Mouse (Mus musculus) hindbrain, embryonic 11.5 days (tissue): Measurements from ENCODE around the gene Gadd45b. TPM values are rescaled to one million over a fixed set of nuclear protein-coding genes. Genes with fewer than 3 reads are reported as not detected.

Experiments
- ATAC-seq: fragments of 200-750 bp; cut with Nextera tagmentation; 2 replicates; pipeline ENCODE4 v1.8.0; 2017; ENCODE audit warnings: mild to moderate bottlenecking, moderate TSS enrichment, moderate library complexity; ENCODE audit not compliant: low FRiP score
- DNase-seq: peaks from one replicate; pipeline ENCODE4 v3.0.0-alpha.2; 2015; ENCODE audit warnings: low spot score
- H3K27ac ChIP-seq: fragments of 300-500 bp; sonication (generic); 2 replicates; pipeline ENCODE4 v1.5.1; 2014; ENCODE audit warnings: mild to moderate bottlenecking, low read depth, low read length
- H3K27me3 ChIP-seq: fragments of 300-500 bp; sonication (generic); 2 replicates; pipeline ENCODE4 v1.6.1; 2014; ENCODE audit warnings: mild to moderate bottlenecking, low read length, moderate library complexity, mixed read lengths; ENCODE audit not compliant: control insufficient read depth, insufficient read depth
- H3K36me3 ChIP-seq: fragments of 300-500 bp; sonication (generic); 2 replicates; pipeline ENCODE4 v1.6.1; 2014; ENCODE audit warnings: mild to moderate bottlenecking, low read length, moderate library complexity, mixed read lengths; ENCODE audit not compliant: control insufficient read depth, insufficient read depth
- H3K4me1 ChIP-seq: fragments of 300-500 bp; sonication (generic); replicated peaks from 2 replicates; pipeline ENCODE4 v1.6.1; 2014; ENCODE audit warnings: low read length, mixed read lengths; ENCODE audit not compliant: control insufficient read depth, insufficient read depth
- H3K4me2 ChIP-seq: fragments of 300-500 bp; sonication (generic); replicated peaks from 2 replicates; pipeline ENCODE4 v1.6.1; 2014; ENCODE audit warnings: mild to moderate bottlenecking, low read depth, low read length
- H3K4me3 ChIP-seq: fragments of 300-500 bp; sonication (generic); 2 replicates; pipeline ENCODE4 v1.5.1; 2014; ENCODE audit warnings: low read depth, low read length
- H3K9ac ChIP-seq: fragments of 300-500 bp; sonication (generic); 2 replicates; pipeline ENCODE4 v1.6.1; 2014; ENCODE audit warnings: low read depth, low read length
- H3K9me3 ChIP-seq: fragments of 300-500 bp; sonication (generic); 2 replicates; pipeline ENCODE4 v1.6.1; 2016; ENCODE audit warnings: low read length; ENCODE audit not compliant: control insufficient read depth
- WGBS: fragments of 180-500 bp; shearing (Covaris S2); extraction: QIAGEN DNeasy Blood & Tissue Kit; methylation state at CpG from one replicate; pipeline ENCODE4 v1.1.7; 2014; 5-methylcytosine and 5-hydroxymethylcytosine counted together
- polyA plus RNA-seq: library from polyadenylated mRNA; unstranded; fragments of >200 nt; fragmentation: Nextera tagmentation; extraction: Ambion mirVana; gene quantifications from 2 replicates; pipeline ENCODE4 v1.2.1, GENCODE M21; 2014

The Gadd45b gene
- polyA plus RNA-seq, 1 experiment from 2014 or later = 13.8 TPM

- Histone ChIP-seq H3K4me1 (peaks cover 7% of the 10 kb centered on the region), H3K4me2 (no peak overlapping the region), H3K9me3 (no peaks in the 10 kb centered on the region), H3K27ac (no peak overlapping the region), H3K4me3 (no peak overlapping the region), H3K36me3 (0 out of 2 replicates have a peak, but pooled peaks cover 20% of the 10 kb centered on the region), H3K9ac (no peak overlapping the region), H3K27me3 (no peaks in the 10 kb centered on the region)
- 84% methylated on average over 28 of the region's 28 CpGs for WGBS
- DNase-seq (no peak), ATAC-seq (no peak)
Measured at GRCm38 (mm10) chr10:80904004-80904693, 25.7 kb upstream of the Gadd45b start.

GRCm38 (mm10) chr10:80904709-80905108 lies 25.2 kb upstream of the Gadd45b start:
- Histone ChIP-seq H3K4me3 (no peak overlapping the region), H3K36me3 (peaks cover 22% of the 10 kb centered on the region; the same call in 1 of the 2 replicates), H3K9ac (no peak overlapping the region), H3K9me3 (no peaks in the 10 kb centered on the region), H3K27ac (no peak overlapping the region), H3K4me1 (peaks cover 3% of the 10 kb centered on the region), H3K27me3 (no peaks in the 10 kb centered on the region), H3K4me2 (no peak overlapping the region)
- ATAC-seq = no peak
- no peak for DNase-seq
- WGBS = 94% methylated on average over 11 of the region's 11 CpGs

DNA sequence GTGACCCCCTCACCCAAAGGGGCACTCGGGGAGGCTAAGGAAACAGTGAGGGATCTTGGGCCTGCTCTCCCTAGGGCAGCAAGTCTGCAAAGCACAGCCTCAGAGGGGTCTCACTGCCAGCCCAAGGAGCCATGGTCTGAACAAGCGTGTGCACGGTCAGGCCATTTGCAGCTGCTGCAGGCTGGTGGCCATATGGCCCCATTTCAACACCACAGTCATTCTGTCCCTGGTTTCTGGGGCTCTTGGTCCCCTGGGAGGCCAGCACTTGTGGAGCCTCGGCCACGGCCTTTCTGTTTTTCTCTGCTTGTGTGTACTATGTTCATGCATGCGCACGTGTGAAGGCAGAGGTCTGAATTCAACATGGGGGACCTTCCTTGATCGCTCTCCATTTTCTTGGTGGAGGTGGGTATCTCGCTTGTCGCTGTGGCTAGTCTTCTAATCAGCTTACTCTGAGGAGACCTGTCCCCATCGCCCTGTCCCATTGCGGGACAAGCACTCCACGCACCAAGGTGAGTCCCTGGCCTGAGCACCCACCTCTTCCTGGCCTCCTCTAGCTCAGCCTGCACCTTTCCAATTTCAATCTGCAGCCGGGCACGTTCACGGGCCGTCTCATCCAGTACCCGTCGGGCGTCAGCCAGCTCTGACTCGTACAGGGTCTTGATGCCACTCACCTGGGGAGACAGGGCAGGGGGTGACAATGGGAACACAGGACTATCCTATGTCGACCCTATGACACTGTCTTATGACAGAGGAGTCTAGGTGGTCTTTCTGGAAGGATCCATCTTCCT lies 20.3 kb upstream of the Gadd45b start:
- Histone ChIP-seq H3K36me3 (peaks cover 15% of the 10 kb centered on the region), H3K9ac (no peak overlapping the region), H3K4me2 (no peak overlapping the region), H3K27me3 (no peaks in the 10 kb centered on the region), H3K4me3 (no peak overlapping the region), H3K4me1 (no peaks in the 10 kb centered on the region), H3K27ac (no peak overlapping the region), H3K9me3 (no peaks in the 10 kb centered on the region)
- DNase-seq (no peak), ATAC-seq (no peak)
- WGBS = 95% methylated on average over 22 of the region's 22 CpGs

- ATAC-seq = no peak
- H3K9ac ChIP-seq = no peak overlapping the region
- H3K27ac ChIP-seq = no peak overlapping the region
- H3K27me3 ChIP-seq = no peaks in the 10 kb centered on the region
- H3K9me3 ChIP-seq = no peaks in the 10 kb centered on the region
- DNase-seq = no peak
- H3K4me1 ChIP-seq = no peaks in the 10 kb centered on the region
- H3K36me3 ChIP-seq = peaks cover 11% of the 10 kb centered on the region
- 89% methylated on average over 4 of the region's 4 CpGs for WGBS
- H3K4me2 ChIP-seq = no peak overlapping the region
- no peak overlapping the region for H3K4me3 ChIP-seq
Measured at GRCm38 (mm10) chr10:80911354-80911753, 18.5 kb upstream of the Gadd45b start.

DNA sequence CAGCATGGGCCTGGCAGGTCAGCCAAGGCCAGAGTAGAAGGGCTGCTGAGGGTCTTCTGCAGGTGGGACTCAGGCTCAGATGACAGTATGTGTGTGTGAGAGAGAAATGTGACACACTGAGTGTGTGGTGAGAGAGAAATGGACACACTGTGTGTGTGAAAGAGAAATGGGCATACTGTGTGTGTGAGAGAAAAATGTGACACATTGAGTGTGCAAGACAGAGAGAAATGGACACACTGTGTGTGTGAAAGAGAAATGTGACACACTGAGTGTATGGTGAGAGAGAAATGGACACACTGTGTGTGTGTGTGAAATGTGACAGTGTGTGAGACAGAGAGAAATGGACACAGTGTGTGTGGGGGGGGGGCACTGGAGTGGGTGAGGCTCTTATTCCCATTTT lies 18.0 kb upstream of the Gadd45b start:
- no peak overlapping the region for H3K4me3 ChIP-seq
- no peaks in the 10 kb centered on the region for H3K27me3 ChIP-seq
- H3K4me2 ChIP-seq = no peak overlapping the region
- H3K27ac ChIP-seq = no peak overlapping the region
- DNase-seq (no peak), ATAC-seq (no peak)
- no peaks in the 10 kb centered on the region for H3K4me1 ChIP-seq
- peaks cover 11% of the 10 kb centered on the region for H3K36me3 ChIP-seq
- H3K9me3 ChIP-seq = no peaks in the 10 kb centered on the region
- H3K9ac ChIP-seq = no peak overlapping the region

DNA sequence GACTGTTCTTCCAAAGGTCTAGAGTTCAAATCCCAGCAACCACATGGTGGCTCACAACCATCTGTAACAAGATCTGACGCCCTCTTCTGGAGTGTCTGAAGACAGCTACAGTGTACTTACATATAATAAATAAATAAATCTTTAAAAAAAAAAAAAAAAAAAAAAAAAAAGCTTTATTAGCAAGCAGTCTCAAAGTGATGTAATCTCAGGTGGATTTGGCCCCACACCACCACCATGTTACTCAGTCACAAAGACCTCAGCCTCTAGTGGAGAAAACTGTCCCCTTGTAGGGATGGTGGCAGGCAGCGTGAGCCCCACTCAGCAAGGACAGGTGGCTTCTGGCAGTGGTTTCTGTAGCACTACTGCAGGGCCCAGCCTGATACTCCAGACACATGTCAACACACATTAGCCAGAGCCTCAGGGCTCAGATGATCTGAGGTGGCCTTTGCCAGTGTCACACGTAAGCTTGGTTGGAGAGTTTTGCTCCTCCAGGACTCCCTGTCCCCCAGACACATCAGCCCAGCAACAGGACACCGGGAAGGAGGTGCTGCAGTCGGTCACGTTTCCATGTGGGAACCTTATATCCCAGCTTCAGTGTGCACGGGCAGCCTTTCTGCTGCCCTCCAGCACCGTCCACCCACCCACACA lies 16.4 kb upstream of the Gadd45b start:
- no peaks in the 10 kb centered on the region for H3K9me3 ChIP-seq
- no peak overlapping the region for H3K4me3 ChIP-seq
- H3K27me3 ChIP-seq = no peaks in the 10 kb centered on the region
- no peak overlapping the region for H3K4me2 ChIP-seq
- no peak overlapping the region for H3K27ac ChIP-seq
- ATAC-seq (no peak), DNase-seq (no peak)
- H3K4me1 ChIP-seq = no peaks in the 10 kb centered on the region
- 94% methylated on average over 7 of the region's 8 CpGs for WGBS
- H3K9ac ChIP-seq = no peak overlapping the region
- peaks cover 2% of the 10 kb centered on the region for H3K36me3 ChIP-seq

GRCm38 (mm10) chr10:80914253-80914656 lies 15.6 kb upstream of the Gadd45b start:
- DNase-seq (no peak), ATAC-seq (no peak)
- no peak overlapping the region for H3K27ac ChIP-seq
- no peaks in the 10 kb centered on the region for H3K4me1 ChIP-seq
- peaks cover 2% of the 10 kb centered on the region for H3K36me3 ChIP-seq
- H3K9ac ChIP-seq = no peak overlapping the region
- H3K4me3 ChIP-seq = no peak overlapping the region
- 87% methylated on average over 5 of the region's 5 CpGs for WGBS
- no peaks in the 10 kb centered on the region for H3K27me3 ChIP-seq
- no peak overlapping the region for H3K4me2 ChIP-seq
- H3K9me3 ChIP-seq = no peaks in the 10 kb centered on the region

DNA sequence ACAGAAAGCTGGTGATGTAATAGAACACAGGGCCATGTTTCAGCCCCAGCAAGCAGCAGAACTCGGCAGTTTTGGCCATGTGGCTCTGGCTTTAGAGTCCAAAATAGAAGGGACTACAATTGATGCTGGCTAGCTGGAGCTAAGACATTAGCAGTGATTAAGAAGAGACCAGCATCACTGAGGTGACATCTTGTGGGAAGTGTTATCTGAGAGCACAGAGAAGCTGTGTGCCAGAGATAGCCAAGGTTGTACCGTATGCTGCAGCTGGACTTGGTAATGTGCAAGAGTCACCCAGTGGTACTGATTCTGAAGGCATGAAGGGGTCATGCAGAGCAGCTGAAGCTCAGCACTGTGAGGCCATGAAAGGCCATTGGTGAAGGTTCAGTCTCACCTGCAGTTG lies 14.6 kb upstream of the Gadd45b start:
- WGBS = 85% methylated on average over 2 of the region's 2 CpGs
- H3K36me3 ChIP-seq = no peaks in the 10 kb centered on the region; the same call in 1 of the 2 replicates
- no peak for ATAC-seq
- H3K9me3 ChIP-seq = no peaks in the 10 kb centered on the region
- H3K4me2 ChIP-seq = no peak overlapping the region
- no peaks in the 10 kb centered on the region for H3K27me3 ChIP-seq
- no peak overlapping the region for H3K4me3 ChIP-seq
- DNase-seq = no peak
- H3K27ac ChIP-seq = no peak overlapping the region
- H3K4me1 ChIP-seq = no peaks in the 10 kb centered on the region
- H3K9ac ChIP-seq = no peak overlapping the region
